Mouse (Mus musculus) megakaryocyte, embryonic 14.5 days (primary cell): ENCODE data around the gene Slc28a1. TPM values are rescaled to one million over a fixed set of nuclear protein-coding genes. Genes with fewer than 3 reads are reported as not detected.
"Not testable (repeated sequence)": the region's sequence is repeated elsewhere in the genome, so short reads cannot be mapped to it uniquely, and the experiment has no call there.

Experiments used
- H3K27me3 ChIP-seq: replicated peaks from 2 replicates; pipeline ENCODE3; 2012; ENCODE audit warnings: inconsistent platforms
- H3K36me3 ChIP-seq: replicated peaks from 2 replicates; pipeline ENCODE3; 2012; ENCODE audit warnings: low read length, inconsistent platforms, mixed read lengths
- H3K4me1 ChIP-seq: 2 replicates; pipeline ENCODE4 v1.6.1; 2012; ENCODE audit warnings: inconsistent platforms
- H3K4me3 ChIP-seq: replicated peaks from 2 replicates; pipeline ENCODE3; 2012; ENCODE audit warnings: moderate library complexity, mild to moderate bottlenecking, inconsistent platforms
- H3K9me3 ChIP-seq: 2 replicates; pipeline ENCODE4 v1.6.1; 2012; ENCODE audit warnings: inconsistent platforms
- FLI1 ChIP-seq: IDR thresholded peaks from 2 replicates; pipeline ENCODE4 v1.6.1; 2012; ENCODE audit warnings: low read length, inconsistent platforms, mixed read lengths
- GATA1 ChIP-seq: IDR thresholded peaks from 3 replicates; pipeline ENCODE4 v1.6.1; 2012; ENCODE audit warnings: mixed read lengths, low read length, inconsistent platforms, borderline replicate concordance
- polyA plus RNA-seq: library from polyadenylated mRNA; stranded (reverse); fragments of >175 nt; gene quantifications from 2 replicates; pipeline ENCODE4 v1.2.3, GENCODE M21; 2012; ENCODE audit warnings: low replicate concordance; ENCODE audit not compliant: insufficient read depth

The Slc28a1 gene
- polyA plus RNA-seq, 1 experiment: not detected

- H3K4me1 ChIP-seq: peaks cover 17% of the 10 kb centered on the region
- H3K36me3 ChIP-seq: no peaks in the 10 kb centered on the region
- peaks cover 66% of the 10 kb centered on the region for H3K27me3 ChIP-seq
- no peaks in the 10 kb centered on the region for H3K9me3 ChIP-seq
- no peak for TF ChIP-seq GATA1
- TF ChIP-seq FLI1: no peak
- no peak overlapping the region for H3K4me3 ChIP-seq
These were observed 22.7 kb downstream of the Slc28a1 start for GRCm38 (mm10) chr7:81137292-81137691.

DNA sequence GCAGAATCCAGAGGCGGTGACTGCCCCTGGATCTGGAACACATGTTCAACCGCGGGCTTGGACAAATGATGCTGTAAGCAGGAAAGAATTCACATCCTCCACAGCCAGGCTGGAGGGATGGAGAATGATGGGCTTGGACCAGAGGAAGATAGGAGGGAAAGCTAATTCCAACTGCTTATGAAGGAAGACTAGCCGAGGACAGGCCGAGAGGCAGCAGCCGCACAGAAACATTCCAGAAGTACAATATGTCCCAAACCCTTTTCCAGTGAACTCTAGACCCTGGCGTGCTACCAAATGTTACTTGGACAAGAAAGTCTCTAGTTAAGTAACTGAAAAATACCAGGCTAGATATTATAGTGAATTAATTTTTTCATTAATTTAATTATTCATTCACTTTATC is 24.5 kb downstream of the Slc28a1 start:
- Histone ChIP-seq H3K36me3 (no peaks in the 10 kb centered on the region), H3K4me1 (peaks cover 17% of the 10 kb centered on the region), H3K9me3 (no peaks in the 10 kb centered on the region), H3K4me3 (no peak overlapping the region), H3K27me3 (peaks cover 53% of the 10 kb centered on the region)
- TF ChIP-seq GATA1: no peak
- TF ChIP-seq FLI1: no peak

DNA sequence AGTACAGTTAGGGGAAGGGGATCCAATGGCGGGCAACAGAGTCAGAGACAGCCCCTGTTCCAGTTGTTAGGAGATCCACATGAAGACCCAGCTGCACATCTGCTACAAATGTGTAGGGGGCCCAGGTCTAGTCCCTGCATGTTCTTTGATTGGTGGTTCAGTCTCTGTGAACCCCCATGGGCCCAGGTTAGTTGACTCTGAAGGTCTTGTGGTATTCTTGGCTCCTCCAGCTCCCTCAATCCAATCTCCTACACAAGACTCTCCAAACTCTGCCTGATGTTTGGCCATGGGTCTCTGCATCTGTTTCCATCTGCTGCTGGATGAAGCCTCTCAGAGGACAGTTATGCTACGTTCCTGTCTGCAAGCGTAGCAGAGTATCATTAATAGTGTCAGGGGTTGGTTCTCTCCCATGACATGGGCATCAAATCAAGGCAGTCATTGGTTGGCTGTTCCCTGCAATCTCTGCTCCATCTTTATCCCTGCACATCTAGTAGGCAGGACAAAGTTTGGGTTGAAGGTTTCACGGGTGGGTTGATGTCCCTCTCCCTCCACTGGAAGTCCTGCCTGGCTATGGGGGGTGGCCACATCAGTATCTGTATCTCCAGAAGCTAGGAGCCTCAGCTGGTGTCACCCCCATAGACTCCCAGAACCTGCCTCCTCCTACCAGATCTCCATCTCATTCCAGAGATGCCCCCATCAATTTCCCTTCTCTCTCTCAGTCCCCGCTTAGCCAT is 25.2 kb downstream of the Slc28a1 start:
- Histone ChIP-seq H3K36me3 (no peaks in the 10 kb centered on the region), H3K9me3 (no peaks in the 10 kb centered on the region), H3K27me3 (peaks cover 50% of the 10 kb centered on the region), H3K4me3 (no peak overlapping the region), H3K4me1 (peaks cover 12% of the 10 kb centered on the region)
- no peak for TF ChIP-seq FLI1
- no peak for TF ChIP-seq GATA1

DNA sequence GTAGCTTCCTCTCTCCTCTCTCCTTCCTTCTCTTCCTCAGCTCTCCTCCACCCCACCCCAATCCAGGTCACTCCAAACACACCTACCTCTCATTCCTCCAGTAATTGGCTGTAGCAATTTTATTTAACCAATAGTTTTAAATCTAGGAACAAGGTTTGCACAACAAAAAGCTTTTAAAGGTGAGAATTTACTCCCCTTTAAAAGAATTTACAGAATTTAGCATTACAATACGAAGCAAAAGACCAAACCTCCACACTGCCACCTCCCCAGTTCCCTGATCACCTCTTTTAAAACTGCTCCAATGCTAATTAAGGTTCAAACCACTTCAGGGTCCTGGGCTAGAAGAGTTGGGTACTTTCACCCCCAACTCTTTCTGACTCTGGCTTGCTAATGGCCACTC is 26.9 kb downstream of the Slc28a1 start:
- Histone ChIP-seq H3K4me1 (peaks cover 9% of the 10 kb centered on the region), H3K9me3 (no peaks in the 10 kb centered on the region), H3K27me3 (peaks cover 50% of the 10 kb centered on the region), H3K36me3 (no peaks in the 10 kb centered on the region), H3K4me3 (no peak overlapping the region)
- TF ChIP-seq GATA1 (no peak), FLI1 (no peak)

- H3K36me3 ChIP-seq, H3K4me3 ChIP-seq, H3K4me1 ChIP-seq, H3K9me3 ChIP-seq: not testable (repeated sequence)
- peaks cover 42% of the 10 kb centered on the region for H3K27me3 ChIP-seq
These were observed 28.5 kb downstream of the Slc28a1 start for GRCm38 (mm10) chr7:81143056-81143455.

GRCm38 (mm10) chr7:81149759-81150158 is 35.2 kb downstream of the Slc28a1 start:
- TF ChIP-seq FLI1 (no peak), GATA1 (no peak)
- Histone ChIP-seq H3K36me3 (no peaks in the 10 kb centered on the region), H3K4me3 (no peak overlapping the region), H3K27me3 (peaks cover 15% of the 10 kb centered on the region), H3K9me3 (peaks cover 6% of the 10 kb centered on the region; the same call in 1 of the 2 replicates), H3K4me1 (peaks cover 7% of the 10 kb centered on the region)

GRCm38 (mm10) chr7:81151216-81151615 is 36.6 kb downstream of the Slc28a1 start:
- peaks cover 14% of the 10 kb centered on the region for H3K27me3 ChIP-seq
- peaks cover 6% of the 10 kb centered on the region; the same call in 1 of the 2 replicates for H3K9me3 ChIP-seq
- TF ChIP-seq FLI1: no peak
- no peak for TF ChIP-seq GATA1
- H3K36me3 ChIP-seq: no peaks in the 10 kb centered on the region
- H3K4me1 ChIP-seq: peaks cover 11% of the 10 kb centered on the region
- no peak overlapping the region for H3K4me3 ChIP-seq

DNA sequence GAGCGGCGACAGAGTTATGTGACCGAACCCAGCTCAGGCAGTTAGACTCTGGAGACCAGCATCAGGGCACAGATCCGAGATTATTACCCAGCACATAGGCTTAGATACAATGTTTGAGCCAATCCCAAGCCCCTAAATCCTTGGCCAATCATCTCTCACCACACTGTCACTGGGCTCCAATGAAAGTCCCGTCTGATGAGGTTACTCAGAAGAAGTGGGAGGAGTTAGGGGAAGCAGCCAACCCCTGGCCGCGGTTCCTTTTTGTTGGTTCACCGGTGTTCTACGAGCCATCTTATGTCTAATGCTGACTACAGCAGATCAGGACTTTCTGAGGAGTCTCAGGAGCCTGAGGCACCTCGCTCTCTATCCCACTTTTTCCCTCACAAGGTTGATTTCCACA is 37.7 kb downstream of the Slc28a1 start:
- Histone ChIP-seq H3K4me3 (no peak overlapping the region), H3K27me3 (peaks cover 19% of the 10 kb centered on the region)
- no peak for TF ChIP-seq FLI1
- TF ChIP-seq GATA1: no peak

DNA sequence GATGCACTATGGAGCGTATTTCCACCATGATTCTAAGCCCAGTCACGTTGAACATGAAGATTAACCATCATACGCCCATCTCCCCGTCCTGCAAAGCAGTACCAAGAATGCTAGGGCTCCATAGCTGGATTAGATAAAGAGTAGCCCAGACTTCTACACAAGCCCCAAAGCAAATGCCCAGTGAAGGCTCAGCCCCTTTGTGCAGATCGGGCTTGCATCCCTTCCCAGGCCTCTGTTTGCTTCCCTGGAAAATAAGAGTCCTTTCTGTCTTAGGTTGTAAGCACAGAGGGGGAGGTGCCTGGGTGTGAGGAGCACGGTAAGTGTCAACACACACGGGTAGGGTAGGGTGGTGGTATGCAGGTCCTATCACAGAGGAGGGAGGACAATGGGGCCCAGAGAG is 38.2 kb downstream of the Slc28a1 start:
- H3K27me3 ChIP-seq: peaks cover 24% of the 10 kb centered on the region
- no peaks in the 10 kb centered on the region for H3K36me3 ChIP-seq
- peaks cover 12% of the 10 kb centered on the region for H3K4me1 ChIP-seq
- H3K4me3 ChIP-seq: no peak overlapping the region
- H3K9me3 ChIP-seq: peaks cover 6% of the 10 kb centered on the region; the same call in 1 of the 2 replicates
- no peak for TF ChIP-seq GATA1
- TF ChIP-seq FLI1: no peak

More for the DNA sequence above, 37.7 kb downstream of the Slc28a1 start:
- Histone ChIP-seq H3K4me1 (peaks cover 11% of the 10 kb centered on the region), H3K36me3 (no peaks in the 10 kb centered on the region), H3K9me3 (peaks cover 6% of the 10 kb centered on the region; the same call in 1 of the 2 replicates)

- peaks cover 25% of the 10 kb centered on the region for H3K27me3 ChIP-seq
- no peak overlapping the region for H3K4me3 ChIP-seq
- no peak for TF ChIP-seq GATA1
- no peak for TF ChIP-seq FLI1
These were observed 38.7 kb downstream of the Slc28a1 start for GRCm38 (mm10) chr7:81153327-81153726.

GRCm38 (mm10) chr7:81154244-81154643 is 39.6 kb downstream of the Slc28a1 start:
- peaks cover 29% of the 10 kb centered on the region for H3K27me3 ChIP-seq
- H3K4me3 ChIP-seq, H3K36me3 ChIP-seq, H3K9me3 ChIP-seq: not testable (repeated sequence)
- H3K4me1 ChIP-seq: peaks cover 25% of the 10 kb centered on the region

More at GRCm38 (mm10) chr7:81153327-81153726, 38.7 kb downstream of the Slc28a1 start:
- no peaks in the 10 kb centered on the region for H3K36me3 ChIP-seq
- H3K4me1 ChIP-seq: peaks cover 17% of the 10 kb centered on the region
- H3K9me3 ChIP-seq: peaks cover 6% of the 10 kb centered on the region; the same call in 1 of the 2 replicates
